Mouse (Mus musculus) hindbrain, embryonic 13.5 days (tissue): ENCODE results near the gene Psmd3. TPM values are rescaled to one million over a fixed set of nuclear protein-coding genes. Genes with fewer than 3 reads are reported as not detected.
"Not testable (repeated sequence)": the region's sequence is repeated elsewhere in the genome, so short reads cannot be mapped to it uniquely, and the experiment has no call there.

Source experiments
- ATAC-seq: fragments of 200-750 bp; cut with Nextera tagmentation; 2 replicates; pipeline ENCODE4 v1.8.0; 2017; ENCODE audit warnings: moderate TSS enrichment; ENCODE audit not compliant: low FRiP score
- H3K27ac ChIP-seq: fragments of 300-500 bp; sonication (generic); 2 replicates; pipeline ENCODE4 v1.5.1; 2015; ENCODE audit warnings: inconsistent platforms, mild to moderate bottlenecking, moderate library complexity
- H3K27me3 ChIP-seq: fragments of 300-500 bp; sonication (generic); 2 replicates; pipeline ENCODE4 v1.6.1; 2015; ENCODE audit warnings: mild to moderate bottlenecking, inconsistent platforms
- H3K36me3 ChIP-seq: fragments of 300-500 bp; sonication (generic); 2 replicates; pipeline ENCODE4 v1.6.1; 2015; ENCODE audit warnings: mild to moderate bottlenecking, inconsistent platforms
- H3K4me1 ChIP-seq: fragments of 300-500 bp; sonication (generic); replicated peaks from 2 replicates; pipeline ENCODE4 v1.6.1; 2015; ENCODE audit warnings: inconsistent platforms
- H3K4me2 ChIP-seq: fragments of 300-500 bp; sonication (generic); 2 replicates; pipeline ENCODE4 v1.6.1; 2015; ENCODE audit warnings: inconsistent platforms, mild to moderate bottlenecking, moderate library complexity
- H3K4me3 ChIP-seq: fragments of 300-500 bp; sonication (generic); 2 replicates; pipeline ENCODE4 v1.5.1; 2015; ENCODE audit warnings: mild to moderate bottlenecking, inconsistent platforms
- H3K9ac ChIP-seq: fragments of 300-500 bp; sonication (generic); 2 replicates; pipeline ENCODE4 v1.6.1; 2015; ENCODE audit warnings: mild to moderate bottlenecking, inconsistent platforms
- H3K9me3 ChIP-seq: fragments of 300-500 bp; sonication (generic); 2 replicates; pipeline ENCODE4 v1.6.1; 2016; ENCODE audit warnings: inconsistent platforms
- WGBS: fragments of 180-500 bp; shearing (Covaris S2); methylation state at CpG from one replicate; pipeline ENCODE4 v1.1.7; 2015; 5-methylcytosine and 5-hydroxymethylcytosine counted together
- polyA plus RNA-seq: library from polyadenylated mRNA; unstranded; fragments of >200 nt; fragmentation: Nextera tagmentation; extraction: Ambion mirVana; gene quantifications from 2 replicates; pipeline ENCODE4 v1.2.1, GENCODE M21; 2015

Psmd3 gene
- polyA plus RNA-seq, 1 experiment from 2014 or later, result 182 TPM

DNA sequence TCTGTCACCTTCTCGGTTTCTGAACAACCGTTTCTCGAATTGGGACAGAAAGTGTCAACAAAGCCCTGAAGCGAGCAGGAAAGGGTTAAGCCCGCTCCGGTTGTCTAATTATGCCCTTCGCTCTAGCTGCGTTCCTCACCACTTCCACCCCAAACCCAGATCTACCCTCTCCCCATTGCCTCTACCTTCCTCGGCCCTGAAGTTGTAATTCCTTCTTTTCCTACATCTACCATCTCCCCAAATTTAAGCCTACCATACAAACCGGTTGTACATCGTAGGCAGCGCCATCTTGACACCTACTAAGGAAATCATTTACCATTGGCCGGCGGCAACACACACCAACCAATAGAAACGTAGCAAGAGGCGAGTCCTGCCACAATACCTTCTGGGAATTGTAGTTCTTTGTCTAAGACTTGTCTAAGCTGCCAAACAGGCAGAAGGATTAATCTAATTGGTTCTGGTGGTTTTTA is 46.8 kb downstream of the Psmd3 start, which contains the start of gene Med24:
Med24 (minus strand) TSS at position 317 of the 470 bp plus-strand sequence.
- H3K9ac ChIP-seq, result peak within 1 kb of the TSS; percentile 76
- peaks cover 16% of the 10 kb centered on the region for H3K4me1 ChIP-seq
- H3K36me3 ChIP-seq, result peaks cover 37% of the 10 kb centered on the region
- peak within 1 kb of the TSS; percentile 75 for H3K4me2 ChIP-seq
- no peaks in the 10 kb centered on the region for H3K9me3 ChIP-seq
- peak within 1 kb of the TSS; percentile 85 for H3K27ac ChIP-seq
- no peaks in the 10 kb centered on the region for H3K27me3 ChIP-seq
- 0% methylated on average over 16 of the region's 16 CpGs for WGBS
- ATAC-seq, result peak; percentile 94
- peak within 1 kb of the TSS; percentile 66 for H3K4me3 ChIP-seq

DNA sequence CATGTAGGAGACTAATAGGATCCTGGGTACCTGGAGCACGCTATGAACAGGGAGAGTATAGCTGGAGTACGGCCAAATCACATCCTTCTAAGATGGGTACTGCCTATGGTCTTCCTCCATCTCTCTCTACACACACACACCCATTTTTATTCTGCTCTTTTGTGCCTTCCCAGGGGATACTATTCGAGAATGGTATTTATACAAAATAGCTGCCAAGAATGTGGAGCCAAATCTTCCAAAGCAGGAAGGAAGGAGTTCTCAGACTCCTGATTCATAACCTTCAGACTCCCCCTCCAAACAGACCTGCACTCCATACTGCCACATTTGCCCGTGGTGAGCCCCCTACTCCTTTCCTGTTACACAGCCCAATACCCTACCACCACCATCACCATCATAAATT is 48.4 kb downstream of the Psmd3 start:
- no peak overlapping the region for H3K27ac ChIP-seq
- peaks cover 21% of the 10 kb centered on the region for H3K36me3 ChIP-seq
- WGBS, result 70% methylated on average over 4 of the region's 4 CpGs
- H3K4me3 ChIP-seq, result no peak overlapping the region
- no peak overlapping the region for H3K9ac ChIP-seq
- no peak for ATAC-seq
- H3K4me1 ChIP-seq, result peaks cover 16% of the 10 kb centered on the region
- H3K4me2 ChIP-seq, result no peak overlapping the region
- no peaks in the 10 kb centered on the region for H3K9me3 ChIP-seq
- no peaks in the 10 kb centered on the region for H3K27me3 ChIP-seq

DNA sequence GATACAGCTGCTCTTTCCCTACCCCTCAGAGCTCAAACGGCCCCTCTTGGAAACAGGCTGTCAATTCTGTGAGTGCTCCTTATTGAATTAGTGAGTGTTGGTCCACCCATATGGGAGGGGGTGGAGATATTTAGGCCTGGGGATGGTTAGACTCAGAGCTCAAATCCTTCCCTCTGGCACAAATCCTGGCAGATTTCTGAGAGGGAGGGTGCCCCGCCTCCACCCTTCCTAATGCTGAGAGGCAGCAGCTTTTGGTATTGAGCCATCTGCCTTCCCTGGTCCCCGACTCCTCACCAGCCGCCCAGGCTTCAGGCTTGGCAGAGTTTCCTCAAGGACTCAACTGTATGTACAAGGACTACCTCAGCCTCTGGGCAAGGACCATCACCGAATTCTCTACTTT is 48.8 kb downstream of the Psmd3 start:
- 66% methylated on average over 5 of the region's 5 CpGs for WGBS
- H3K36me3 ChIP-seq, result peaks cover 17% of the 10 kb centered on the region
- H3K9ac ChIP-seq, result no peak overlapping the region
- no peak for ATAC-seq
- H3K4me1 ChIP-seq, result peaks cover 16% of the 10 kb centered on the region
- H3K4me2 ChIP-seq, result no peak overlapping the region
- H3K27ac ChIP-seq, result no peak overlapping the region
- H3K4me3 ChIP-seq, result no peak overlapping the region
- H3K9me3 ChIP-seq, result no peaks in the 10 kb centered on the region
- no peaks in the 10 kb centered on the region for H3K27me3 ChIP-seq

DNA sequence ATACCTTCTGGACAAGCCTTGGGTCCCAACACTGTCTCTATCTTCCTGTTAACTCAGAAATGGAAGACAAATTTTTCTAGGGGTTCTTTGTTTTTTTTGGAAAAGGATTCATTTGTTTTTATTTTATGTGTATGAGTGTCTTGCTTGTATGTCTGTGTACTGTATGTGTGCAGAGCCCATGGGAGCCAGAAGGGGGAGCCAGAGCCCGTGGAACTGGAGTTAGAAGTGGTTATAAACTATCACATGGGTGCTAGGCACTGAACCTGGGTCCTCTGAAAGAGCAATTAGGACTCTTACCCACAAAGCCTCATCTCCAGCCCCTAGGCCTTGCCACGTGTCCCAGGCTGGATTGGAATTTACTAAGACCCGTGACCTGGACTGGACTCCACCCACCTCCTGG is 51.7 kb downstream of the Psmd3 start:
- Histone ChIP-seq H3K36me3 (no peaks in the 10 kb centered on the region), H3K9me3 (no peaks in the 10 kb centered on the region), H3K4me2 (no peak overlapping the region), H3K27ac (no peak overlapping the region), H3K9ac (no peak overlapping the region), H3K4me3 (no peak overlapping the region), H3K4me1 (peaks cover 16% of the 10 kb centered on the region), H3K27me3 (no peaks in the 10 kb centered on the region)
- no peak for ATAC-seq
- WGBS, result 78% methylated on average over 3 of the region's 3 CpGs

DNA sequence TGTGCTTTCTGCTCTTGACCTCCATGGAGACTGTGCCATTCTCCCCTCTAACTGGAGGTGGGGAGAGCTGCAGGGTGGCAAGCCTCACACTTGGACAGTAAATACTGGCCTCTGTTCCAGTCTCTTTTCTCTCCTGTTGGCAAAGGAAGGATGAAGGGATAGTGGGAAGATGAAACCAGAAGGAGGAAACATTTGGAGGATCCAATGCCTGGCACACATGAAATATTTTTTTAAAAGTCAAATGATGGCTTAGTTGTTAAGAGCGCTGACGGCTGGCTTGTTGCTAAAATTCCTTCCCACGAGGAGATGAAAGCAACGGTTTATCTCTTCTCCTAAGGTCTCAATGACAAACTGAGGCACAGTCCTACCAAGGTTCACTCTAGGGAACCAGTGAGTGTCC is 52.8 kb downstream of the Psmd3 start:
- Histone ChIP-seq H3K9ac (no peak overlapping the region), H3K4me3 (no peak overlapping the region), H3K27me3 (no peaks in the 10 kb centered on the region), H3K36me3 (no peaks in the 10 kb centered on the region), H3K4me2 (no peak overlapping the region), H3K9me3 (no peaks in the 10 kb centered on the region), H3K4me1 (peaks cover 22% of the 10 kb centered on the region), H3K27ac (no peak overlapping the region)
- no peak for ATAC-seq
- 89% methylated on average over 4 of the region's 4 CpGs for WGBS

DNA sequence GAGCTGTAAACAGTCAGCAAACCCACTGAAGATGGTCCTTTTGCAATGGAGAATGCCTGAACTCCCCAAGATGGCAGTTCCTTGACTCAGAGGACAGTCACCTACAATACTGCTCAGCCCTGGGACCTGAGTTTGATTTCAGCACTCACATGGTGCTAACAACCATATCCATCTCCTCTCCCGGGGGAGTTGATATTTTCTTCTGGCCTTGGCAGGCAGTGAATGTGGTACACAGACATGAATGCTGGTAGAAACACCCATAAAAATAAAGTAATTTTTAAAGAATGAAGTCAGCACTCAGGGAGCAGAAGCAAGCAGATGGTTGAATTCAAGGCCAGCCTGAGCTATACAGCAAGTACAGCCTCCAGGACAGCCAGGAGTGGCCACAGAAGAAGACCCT is 53.8 kb downstream of the Psmd3 start:
- Histone ChIP-seq H3K27ac (no peak overlapping the region), H3K9ac (no peak overlapping the region), H3K4me3 (no peak overlapping the region), H3K36me3 (no peaks in the 10 kb centered on the region), H3K4me1 (peaks cover 33% of the 10 kb centered on the region), H3K9me3 (no peaks in the 10 kb centered on the region), H3K27me3 (no peaks in the 10 kb centered on the region), H3K4me2 (no peak overlapping the region)
- 86% methylated on average over 1 of the region's 1 CpGs for WGBS
- ATAC-seq, result no peak

DNA sequence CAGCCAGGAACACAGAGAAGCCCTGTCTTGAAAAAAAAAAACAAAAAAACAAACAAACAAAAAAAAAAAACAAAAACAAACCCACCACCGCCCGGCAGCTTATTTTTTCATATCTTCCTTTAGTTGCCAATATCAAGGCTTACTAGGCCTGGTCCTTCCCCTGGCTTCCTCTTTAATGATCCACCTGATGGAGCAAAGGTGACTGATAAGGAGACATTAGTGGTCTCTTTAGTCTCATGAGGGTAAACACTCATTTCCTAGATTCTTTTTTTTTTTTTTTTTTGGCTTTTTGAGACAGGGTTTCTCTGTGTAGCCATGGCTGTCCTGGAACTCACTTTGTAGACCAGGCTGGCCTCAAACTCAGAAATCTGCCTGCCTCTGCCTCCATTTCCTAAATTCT is 54.9 kb downstream of the Psmd3 start:
- ATAC-seq, result not testable (repeated sequence)
- WGBS, result 95% methylated on average over 2 of the region's 2 CpGs

DNA sequence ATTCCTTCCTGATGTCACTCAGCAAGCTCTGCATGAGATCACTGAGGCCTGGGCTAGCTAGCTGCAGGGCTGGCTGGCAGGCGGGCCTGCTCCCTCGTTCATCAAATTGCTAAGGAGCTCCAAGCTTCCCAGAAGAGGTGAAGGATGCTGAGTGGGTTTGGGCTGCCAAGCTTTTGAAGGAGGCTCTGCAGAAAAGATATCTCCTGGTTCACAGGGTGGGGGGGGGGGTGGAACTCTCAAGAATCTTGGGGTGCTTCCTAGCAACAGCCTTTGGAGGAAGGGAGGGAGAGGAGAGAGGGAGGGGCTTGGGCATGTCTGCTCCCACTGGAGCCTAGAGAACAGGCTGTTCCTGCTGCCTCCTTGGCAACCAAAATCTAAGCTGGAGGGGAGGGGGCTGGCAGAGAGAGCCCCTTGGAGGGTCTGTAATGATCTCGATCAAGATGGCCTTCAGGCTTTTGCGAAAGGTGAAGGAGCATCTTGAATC is 56.1 kb downstream of the Psmd3 start:
- Histone ChIP-seq H3K9ac (peak overlapping the region; percentile 43; the same call in 1 of the 2 replicates), H3K4me1 (peaks cover 44% of the 10 kb centered on the region), H3K27me3 (no peaks in the 10 kb centered on the region), H3K36me3 (no peaks in the 10 kb centered on the region), H3K27ac (peak overlapping the region; percentile 100), H3K4me3 (no peak overlapping the region), H3K9me3 (no peaks in the 10 kb centered on the region), H3K4me2 (no peak overlapping the region)
- ATAC-seq, result no peak
- WGBS, result 17% methylated on average over 4 of the region's 4 CpGs

More for the DNA sequence above, 54.9 kb downstream of the Psmd3 start:
- H3K36me3 ChIP-seq, H3K4me2 ChIP-seq, H3K9ac ChIP-seq, H3K27me3 ChIP-seq, H3K9me3 ChIP-seq, H3K4me3 ChIP-seq, H3K27ac ChIP-seq: not testable (repeated sequence)
- peaks cover 35% of the 10 kb centered on the region for H3K4me1 ChIP-seq

DNA sequence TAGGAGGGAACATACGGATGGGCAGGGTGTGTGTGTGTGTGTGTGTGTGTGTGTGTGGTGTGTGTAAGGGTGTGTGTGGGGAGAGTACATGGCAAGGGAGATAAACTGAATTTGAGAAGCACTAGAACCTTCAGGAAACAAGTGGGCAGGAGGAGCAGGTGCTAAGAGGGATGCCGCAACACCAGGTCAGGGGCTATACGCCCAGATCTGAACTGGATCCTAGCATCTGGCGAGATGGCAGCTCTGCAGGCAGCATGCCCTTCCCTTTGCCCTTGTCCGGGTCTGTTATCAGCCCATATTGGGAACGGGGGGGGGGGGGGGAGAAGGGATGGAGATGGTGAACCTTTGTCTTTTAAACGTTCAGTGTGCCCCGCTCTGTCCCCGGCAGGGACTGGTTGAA is 56.6 kb downstream of the Psmd3 start:
- Histone ChIP-seq H3K9ac (peak overlapping the region; percentile 43; the same call in 1 of the 2 replicates), H3K4me2 (no peak overlapping the region), H3K36me3 (no peaks in the 10 kb centered on the region), H3K4me1 (peaks cover 49% of the 10 kb centered on the region), H3K27me3 (no peaks in the 10 kb centered on the region), H3K4me3 (no peak overlapping the region), H3K27ac (peak overlapping the region; percentile 100), H3K9me3 (no peaks in the 10 kb centered on the region)
- 60% methylated on average over 9 of the region's 9 CpGs for WGBS
- no peak for ATAC-seq

DNA sequence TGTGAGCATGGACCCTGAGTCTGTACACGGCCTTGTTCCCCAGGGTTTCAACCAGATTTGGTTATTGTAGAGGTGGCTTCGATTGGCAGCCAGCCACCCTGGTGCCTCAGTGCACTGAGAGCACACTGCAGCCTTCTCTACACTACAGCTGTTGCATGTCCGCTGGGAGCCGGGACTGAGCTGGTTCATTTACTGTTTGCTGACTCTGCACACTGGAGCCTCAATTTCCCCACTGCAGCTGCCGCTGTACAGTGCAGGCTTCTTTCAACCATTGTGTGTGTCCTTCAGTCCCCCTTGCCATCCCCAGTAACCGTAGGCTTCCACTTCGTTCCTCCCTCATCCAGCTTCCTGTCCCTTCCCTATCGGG is 57.7 kb downstream of the Psmd3 start:
- ATAC-seq, result 0 out of 2 replicates have a peak, but pooled peaks have one; percentile 21
- H3K9ac ChIP-seq, result peak overlapping the region; percentile 99
- H3K4me1 ChIP-seq, result peaks cover 60% of the 10 kb centered on the region
- H3K9me3 ChIP-seq, result no peaks in the 10 kb centered on the region
- H3K27ac ChIP-seq, result peak overlapping the region; percentile 100
- H3K36me3 ChIP-seq, result no peaks in the 10 kb centered on the region
- H3K27me3 ChIP-seq, result no peaks in the 10 kb centered on the region
- peak overlapping the region; percentile 96 for H3K4me2 ChIP-seq
- peak overlapping the region; percentile 92 for H3K4me3 ChIP-seq
- 3% methylated on average over 8 of the region's 8 CpGs for WGBS

DNA sequence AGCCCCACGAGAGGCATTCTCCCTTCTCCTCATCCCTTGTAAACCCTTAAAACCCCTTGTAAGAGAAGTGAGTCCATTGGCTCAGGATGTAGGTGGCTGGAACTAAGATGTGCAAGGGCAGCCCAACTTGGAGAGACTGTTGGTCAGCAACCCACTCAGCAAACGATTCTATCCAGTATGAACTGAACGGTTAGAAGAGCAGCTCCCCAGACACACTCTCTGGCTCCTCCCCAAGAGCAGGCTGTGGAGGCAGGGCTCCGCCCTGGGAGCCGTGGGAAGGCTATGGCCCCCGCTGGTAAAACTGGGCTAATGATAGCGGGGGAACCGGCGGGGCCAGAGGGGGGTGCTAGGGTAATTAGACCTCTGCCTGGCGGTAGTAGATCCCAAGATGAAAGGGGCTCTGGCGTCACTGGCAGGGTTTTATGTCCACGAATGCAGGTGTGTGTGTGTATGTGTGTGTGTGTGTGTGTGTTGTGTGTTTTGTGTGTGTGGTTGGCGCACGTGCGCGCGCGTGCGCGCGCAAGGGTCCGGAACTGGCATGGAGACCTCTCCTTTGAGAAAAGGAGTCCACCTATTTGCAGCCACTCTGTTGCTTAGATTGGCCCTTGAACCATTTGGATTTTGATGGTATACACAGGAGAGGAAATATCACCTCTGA is 58.2 kb downstream of the Psmd3 start, which contains the start of gene Thra:
Thra (plus strand) TSS at position 246 of the 658 bp plus-strand sequence.
- Histone ChIP-seq H3K36me3 (no peaks in the 10 kb centered on the region), H3K9me3 (no peaks in the 10 kb centered on the region), H3K27me3 (no peaks in the 10 kb centered on the region), H3K4me1 (peaks cover 65% of the 10 kb centered on the region), H3K4me3 (peak within 1 kb of the TSS; percentile 92), H3K4me2 (peak within 1 kb of the TSS; percentile 96), H3K9ac (peak within 1 kb of the TSS; percentile 99), H3K27ac (peak within 1 kb of the TSS; percentile 100)
- peak; percentile 53; the same call in 1 of the 2 replicates for ATAC-seq
- WGBS, result 0% methylated on average over 22 of the region's 22 CpGs

DNA sequence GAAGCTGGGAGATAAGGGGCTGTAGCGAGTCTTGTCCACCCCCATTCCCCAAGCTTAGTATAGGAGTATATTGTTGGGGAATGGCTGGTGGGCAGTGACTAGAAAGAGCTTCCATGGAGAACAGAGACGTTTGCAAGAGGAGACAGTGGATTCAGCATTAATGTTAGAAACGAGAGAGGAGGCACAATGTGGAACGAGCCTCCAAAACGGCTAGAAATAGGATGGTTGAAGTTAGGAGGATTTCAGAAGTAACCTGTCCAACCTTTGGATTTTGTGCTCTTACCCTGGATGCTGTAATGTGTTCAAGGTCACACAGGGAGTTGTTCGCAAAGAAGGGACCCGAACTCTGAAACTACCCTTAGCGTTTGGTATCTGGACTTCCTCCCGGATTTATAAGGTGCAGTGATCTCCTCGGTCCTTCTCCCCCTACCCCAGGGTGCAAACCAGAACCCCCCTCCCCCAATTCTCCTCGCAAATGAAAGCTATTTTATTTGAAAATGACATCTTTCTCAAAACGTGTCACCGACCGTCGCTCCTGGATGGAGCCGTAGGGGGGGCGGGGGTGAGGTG is 58.8 kb downstream of the Psmd3 start:
- Histone ChIP-seq H3K4me1 (peaks cover 71% of the 10 kb centered on the region), H3K27ac (peak overlapping the region; percentile 100), H3K27me3 (no peaks in the 10 kb centered on the region), H3K4me3 (peak overlapping the region; percentile 92), H3K9me3 (no peaks in the 10 kb centered on the region), H3K36me3 (no peaks in the 10 kb centered on the region), H3K4me2 (peak overlapping the region; percentile 96), H3K9ac (peak overlapping the region; percentile 99)
- 0% methylated on average over 17 of the region's 17 CpGs for WGBS
- no peak for ATAC-seq
